Mouse (Mus musculus) spleen, adult 18-20 months (tissue): ENCODE results near the gene Ifrd2.

Experiments used
- DNase-seq, 2 experiments: peaks; one replicate each; pipeline ENCODE4 v3.0.0; 2022; ENCODE audit warnings: mixed read lengths in 2 of 2

Ifrd2 gene

GRCm38 (mm10) chr9:107625351-107626128, 38.1 kb downstream of the Ifrd2 start:
- no peak for DNase-seq

DNA sequence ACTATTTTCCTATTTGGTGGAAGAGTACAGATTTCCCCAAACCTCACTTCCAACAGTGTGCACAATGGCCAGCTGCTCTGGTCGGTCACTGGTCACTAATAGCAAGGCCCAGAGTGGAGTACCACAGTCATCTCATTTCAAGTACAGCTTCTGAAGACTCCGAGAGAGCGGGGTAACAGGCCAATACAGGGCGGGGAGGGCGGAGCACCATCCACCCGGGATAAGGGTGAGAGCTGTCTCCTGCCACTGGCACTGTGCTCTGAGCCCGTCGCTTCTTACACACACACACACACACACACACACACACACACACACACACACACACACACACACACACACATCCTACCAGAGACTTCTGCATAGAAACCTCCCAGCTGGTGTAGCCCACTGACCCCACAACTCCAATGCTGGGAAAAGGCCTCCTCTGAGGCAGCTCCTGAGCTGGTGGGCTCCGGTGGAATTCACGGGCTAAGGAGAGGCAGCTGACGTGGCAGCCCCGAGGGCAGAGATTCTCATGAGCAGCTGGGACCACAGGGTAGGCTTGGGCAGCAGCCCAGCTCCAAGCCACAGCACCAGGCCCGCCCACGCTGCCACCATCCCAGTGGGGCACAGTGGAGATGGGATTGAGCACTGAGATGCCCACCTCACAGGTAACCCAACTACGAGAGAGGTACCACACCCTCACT, 38.9 kb downstream of the Ifrd2 start:
- no peak for DNase-seq

- peak; percentile 69 to 86 for DNase-seq
Observed at GRCm38 (mm10) chr9:107626844-107627277, 39.4 kb downstream of the Ifrd2 start.

- no peak for DNase-seq
Observed at GRCm38 (mm10) chr9:107627387-107628255, 40.2 kb downstream of the Ifrd2 start.

- peak; percentile 65 to 70 for DNase-seq
Observed at GRCm38 (mm10) chr9:107628721-107629410, 41.4 kb downstream of the Ifrd2 start.

GRCm38 (mm10) chr9:107629411-107629730, 41.9 kb downstream of the Ifrd2 start:
- no peak for DNase-seq

GRCm38 (mm10) chr9:107629901-107630425, 42.5 kb downstream of the Ifrd2 start:
- DNase-seq: peak in 1 of 2 experiments; percentile 40

DNA sequence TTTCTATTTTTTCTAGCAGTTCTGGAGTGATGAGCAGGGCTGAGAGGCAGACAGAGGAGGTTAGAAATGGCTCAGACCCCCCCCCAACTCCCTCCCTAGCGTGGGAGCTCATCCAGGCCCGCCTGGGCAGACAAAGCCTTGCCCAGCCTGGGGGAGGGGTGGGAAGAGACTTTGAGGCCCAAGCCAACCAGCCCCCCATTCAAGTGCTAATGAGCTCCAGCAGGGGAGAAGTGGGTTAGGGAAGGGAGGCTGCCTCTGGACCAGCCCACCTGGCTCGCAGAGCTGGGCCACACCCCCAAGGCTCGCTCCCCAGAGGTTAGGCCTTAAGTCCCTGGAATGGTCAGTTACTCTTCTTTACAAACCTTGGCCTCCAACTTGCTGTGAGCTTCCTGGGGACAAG, 43.1 kb downstream of the Ifrd2 start:
- DNase-seq: no peak

- no peak for DNase-seq
Observed at GRCm38 (mm10) chr9:107631311-107631826, 43.9 kb downstream of the Ifrd2 start.

- DNase-seq: no peak
Observed at GRCm38 (mm10) chr9:107631861-107632260, 44.4 kb downstream of the Ifrd2 start.

DNA sequence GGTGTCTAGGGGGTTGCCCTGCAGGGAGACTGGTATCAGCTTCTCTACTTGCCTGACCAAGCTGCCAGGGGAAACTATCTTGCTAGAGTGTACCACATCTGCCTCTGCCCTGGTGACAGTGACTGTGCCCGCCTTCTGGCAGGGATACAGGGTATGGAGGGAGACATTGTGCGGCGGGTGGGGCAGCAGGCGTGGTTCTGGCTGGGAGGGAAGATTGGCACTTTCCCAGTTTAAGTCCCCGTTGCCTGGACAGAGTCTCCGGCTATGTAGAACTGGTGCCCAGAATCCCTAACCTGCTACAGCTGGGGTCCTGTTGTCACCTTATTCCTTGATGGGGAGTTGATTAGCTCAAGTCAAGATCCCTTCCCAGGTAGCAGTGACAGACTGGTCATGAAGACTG, 45.0 kb downstream of the Ifrd2 start:
- DNase-seq: no peak

DNA sequence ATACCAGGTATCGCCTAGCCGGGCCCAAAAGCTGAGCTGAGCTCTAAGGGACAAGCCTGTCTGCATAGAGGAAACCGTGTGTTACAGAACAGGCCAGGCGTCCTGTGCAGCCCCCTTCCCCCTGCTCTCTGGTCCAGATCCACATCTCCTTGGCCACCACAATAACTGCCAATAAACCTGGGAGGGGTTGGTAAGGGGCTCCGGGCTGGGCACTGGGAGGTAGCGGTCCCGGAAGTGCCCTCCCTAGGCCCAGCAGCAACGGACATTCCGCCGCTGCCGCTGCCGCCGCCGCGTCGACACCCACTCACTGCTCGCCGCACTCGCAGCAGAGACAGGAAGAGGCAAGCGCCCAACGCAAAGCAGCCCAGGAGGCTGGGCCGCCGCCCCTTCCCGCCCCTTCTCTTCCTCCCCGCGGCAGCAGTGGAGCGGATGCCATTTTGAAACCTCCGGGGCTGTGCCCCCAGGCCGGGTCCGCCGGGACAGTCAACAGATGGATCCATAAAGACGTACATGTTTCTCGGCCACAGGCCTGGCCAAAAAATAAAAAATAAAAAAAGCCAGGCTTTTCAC, 45.7 kb downstream of the Ifrd2 start:
- peak; percentile 83 to 84 for DNase-seq

GRCm38 (mm10) chr9:107633661-107634405, 46.4 kb downstream of the Ifrd2 start:
- DNase-seq: peak in 1 of 2 experiments; percentile 47

GRCm38 (mm10) chr9:107634406-107635278, 47.2 kb downstream of the Ifrd2 start:
- no peak for DNase-seq

- DNase-seq: peak; percentile 96 to 97
Observed at GRCm38 (mm10) chr9:107635279-107636028, 48.0 kb downstream of the Ifrd2 start, which contains the start of gene Gnai2. Gnai2 (minus strand) TSS chr9:107635367.

DNA sequence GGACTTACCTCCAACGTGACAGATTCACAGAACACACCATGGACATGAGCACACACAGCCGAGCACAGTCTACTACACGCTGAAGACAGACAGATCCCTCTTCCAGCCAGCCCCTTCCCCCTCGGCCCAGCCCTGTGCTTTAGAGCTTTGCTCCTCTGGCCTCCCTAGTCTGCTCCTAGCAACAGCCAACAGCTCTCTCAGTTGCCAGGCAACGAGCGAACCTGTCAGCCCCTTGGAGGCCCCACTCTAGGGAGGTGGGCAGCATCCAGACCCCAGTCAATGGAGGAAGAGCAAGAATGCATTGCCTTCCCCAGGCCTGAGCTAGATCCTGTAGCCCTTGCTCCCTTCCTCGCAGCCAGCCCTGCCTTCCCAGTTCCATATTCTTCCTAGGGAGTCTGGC, 49.6 kb downstream of the Ifrd2 start:
- no peak for DNase-seq

GRCm38 (mm10) chr9:107640257-107640772, 52.9 kb downstream of the Ifrd2 start:
- peak; percentile 60 to 64 for DNase-seq

- DNase-seq: no peak
Observed at GRCm38 (mm10) chr9:107641666-107642065, 54.2 kb downstream of the Ifrd2 start.
